Mouse (Mus musculus) neural tube, embryonic 11.5 days (tissue): ENCODE results near the gene Akap8l. TPM values are rescaled to one million over a fixed set of nuclear protein-coding genes. Genes with fewer than 3 reads are reported as not detected.
A peak's percentile ranks its signal among the peaks of the same experiment; 100 is the strongest.

ENCODE experiments used
- ATAC-seq: fragments of 200-750 bp; cut with Nextera tagmentation; 2 replicates; pipeline ENCODE4 v1.8.0; 2017; ENCODE audit warnings: moderate number of reproducible peaks, mild to moderate bottlenecking, moderate TSS enrichment, moderate library complexity; ENCODE audit not compliant: insufficient read depth, low FRiP score, low TSS enrichment
- DNase-seq: peaks from one replicate; pipeline ENCODE4 v3.0.0-alpha.2; 2015; ENCODE audit warnings: low spot score
- H3K27ac ChIP-seq: fragments of 300-500 bp; sonication (generic); 2 replicates; pipeline ENCODE4 v1.5.1; 2014; ENCODE audit warnings: low read depth, mild to moderate bottlenecking, low read length
- H3K27me3 ChIP-seq: fragments of 300-500 bp; sonication (generic); 2 replicates; pipeline ENCODE4 v1.6.1; 2014; ENCODE audit warnings: mild to moderate bottlenecking, low read length, mixed read lengths; ENCODE audit not compliant: control insufficient read depth, insufficient read depth
- H3K36me3 ChIP-seq: fragments of 300-500 bp; sonication (generic); 2 replicates; pipeline ENCODE4 v1.6.1; 2014; ENCODE audit warnings: mild to moderate bottlenecking, low read length, moderate library complexity, mixed read lengths; ENCODE audit not compliant: control insufficient read depth, insufficient read depth
- H3K4me1 ChIP-seq: fragments of 300-500 bp; sonication (generic); 2 replicates; pipeline ENCODE4 v1.6.1; 2014; ENCODE audit warnings: low read length, mixed read lengths; ENCODE audit not compliant: control insufficient read depth, insufficient read depth
- H3K4me2 ChIP-seq: fragments of 300-500 bp; sonication (generic); 2 replicates; pipeline ENCODE4 v1.6.1; 2014; ENCODE audit warnings: low read depth, mild to moderate bottlenecking, moderate library complexity
- H3K4me3 ChIP-seq: fragments of 300-500 bp; sonication (generic); 2 replicates; pipeline ENCODE4 v1.5.1; 2014; ENCODE audit warnings: low read depth, low read length
- H3K9ac ChIP-seq: fragments of 300-500 bp; sonication (generic); 2 replicates; pipeline ENCODE4 v1.6.1; 2014; ENCODE audit warnings: mild to moderate bottlenecking, low read length
- H3K9me3 ChIP-seq: fragments of 300-500 bp; sonication (generic); 2 replicates; pipeline ENCODE4 v1.6.1; 2016; ENCODE audit warnings: low read length; ENCODE audit not compliant: control insufficient read depth
- WGBS: fragments of 180-500 bp; shearing (Covaris S2); extraction: QIAGEN DNeasy Blood & Tissue Kit; methylation state at CpG from one replicate; pipeline ENCODE4 v1.1.7; 2014; 5-methylcytosine and 5-hydroxymethylcytosine counted together
- polyA plus RNA-seq: library from polyadenylated mRNA; unstranded; fragments of >200 nt; fragmentation: Nextera tagmentation; extraction: Ambion mirVana; gene quantifications from 2 replicates; pipeline ENCODE4 v1.2.1, GENCODE M21; 2014

Akap8l gene
- polyA plus RNA-seq, 1 experiment from 2014 or later = 73.2 TPM

DNA sequence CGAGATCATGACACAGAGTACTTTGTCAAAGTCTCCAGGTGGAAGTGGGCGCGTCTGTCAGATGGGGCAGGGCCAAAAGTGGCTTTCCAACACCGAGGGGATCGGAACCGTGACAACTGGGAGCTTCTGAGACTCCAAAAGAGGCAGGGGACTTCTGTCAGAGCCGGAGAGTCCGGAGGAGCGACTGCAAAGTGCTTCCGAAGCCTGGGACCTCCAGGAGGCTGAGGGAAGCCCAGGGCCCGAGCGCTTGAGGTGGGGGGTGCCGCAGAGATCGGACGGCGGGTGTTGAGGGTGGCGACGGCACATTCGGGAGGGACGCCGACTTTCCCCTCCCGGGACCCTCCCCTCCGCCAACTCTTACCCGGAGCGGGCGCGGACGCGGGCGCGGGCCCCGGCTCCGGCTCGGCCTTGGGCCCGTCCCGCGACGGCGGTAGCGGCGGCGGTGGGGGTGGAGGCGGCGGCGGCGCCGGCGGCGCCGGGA, 13.5 kb upstream of the Akap8l start:
- Histone ChIP-seq H3K9me3 (no peaks in the 10 kb centered on the region), H3K4me3 (peak overlapping the region; percentile 93), H3K36me3 (peaks cover 9% of the 10 kb centered on the region), H3K4me1 (peaks cover 11% of the 10 kb centered on the region), H3K4me2 (peak overlapping the region; percentile 69), H3K27ac (peak overlapping the region; percentile 40), H3K9ac (peak overlapping the region; percentile 95), H3K27me3 (no peaks in the 10 kb centered on the region)
- WGBS = 0% methylated on average over 25 of the region's 50 CpGs
- DNase-seq = peak; percentile 25
- ATAC-seq = peak; percentile 51

DNA sequence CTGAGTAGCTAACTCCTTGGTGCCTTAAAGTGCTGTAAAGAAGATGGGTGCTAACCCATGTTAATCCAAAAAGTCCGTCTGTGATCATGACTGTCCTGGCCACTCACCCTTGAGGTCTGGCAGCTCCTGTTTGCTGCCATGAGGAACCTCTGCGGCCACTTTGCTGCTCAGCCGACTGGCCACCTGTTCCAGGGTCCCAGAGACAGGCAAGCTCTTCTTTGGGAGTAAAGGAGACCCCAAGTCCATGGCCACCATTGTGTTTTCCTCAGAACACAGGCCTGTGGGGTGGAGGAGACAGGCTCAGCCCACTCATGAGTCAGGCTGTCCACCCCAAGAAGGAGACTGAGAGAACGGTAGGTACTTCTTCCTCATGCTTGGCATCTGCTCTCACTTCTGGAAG, 12.3 kb upstream of the Akap8l start:
- DNase-seq (no peak), ATAC-seq (no peak)
- WGBS = 84% methylated on average over 4 of the region's 4 CpGs
- H3K9ac ChIP-seq = no peak overlapping the region; the same call in 1 of the 2 replicates
- peaks cover 11% of the 10 kb centered on the region for H3K4me1 ChIP-seq
- H3K27ac ChIP-seq = no peak overlapping the region
- H3K9me3 ChIP-seq = no peaks in the 10 kb centered on the region
- peak overlapping the region; percentile 93 for H3K4me3 ChIP-seq
- H3K4me2 ChIP-seq = peak overlapping the region; percentile 69
- H3K36me3 ChIP-seq = peaks cover 18% of the 10 kb centered on the region
- no peaks in the 10 kb centered on the region for H3K27me3 ChIP-seq

GRCm38 (mm10) chr17:32359928-32360327, 9.5 kb upstream of the Akap8l start:
- Histone ChIP-seq H3K9ac (no peak overlapping the region), H3K4me3 (no peak overlapping the region), H3K9me3 (no peaks in the 10 kb centered on the region), H3K4me2 (no peak overlapping the region), H3K27me3 (no peaks in the 10 kb centered on the region), H3K27ac (no peak overlapping the region), H3K4me1 (peaks cover 9% of the 10 kb centered on the region), H3K36me3 (peaks cover 37% of the 10 kb centered on the region)
- no peak for DNase-seq
- 86% methylated on average over 14 of the region's 18 CpGs for WGBS
- ATAC-seq = no peak

DNA sequence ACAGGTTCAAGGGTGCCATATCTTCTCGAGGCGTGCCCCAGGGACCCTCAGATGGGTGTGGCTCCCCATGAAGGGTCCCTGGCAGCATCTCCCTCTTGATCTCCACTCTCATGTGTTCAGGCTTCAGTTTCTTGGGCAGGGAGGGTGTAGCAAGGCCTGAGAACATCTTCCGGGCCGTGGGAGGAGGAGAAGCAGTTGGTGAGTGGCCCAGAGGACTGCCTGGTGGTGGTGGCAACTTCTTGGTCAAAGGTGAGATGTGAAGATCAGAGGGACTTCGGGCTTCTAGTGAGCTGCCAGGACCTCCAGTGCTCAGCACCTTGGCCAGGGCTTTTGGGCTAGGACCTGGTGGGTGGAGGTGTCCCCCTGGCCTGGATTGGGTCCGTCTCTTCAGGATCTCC, 8.5 kb upstream of the Akap8l start:
- ATAC-seq (no peak), DNase-seq (peak; percentile 6)
- H3K4me3 ChIP-seq = no peak overlapping the region
- H3K27ac ChIP-seq = no peak overlapping the region
- H3K36me3 ChIP-seq = peaks cover 43% of the 10 kb centered on the region
- peaks cover 9% of the 10 kb centered on the region for H3K4me1 ChIP-seq
- no peaks in the 10 kb centered on the region for H3K27me3 ChIP-seq
- no peak overlapping the region for H3K4me2 ChIP-seq
- H3K9me3 ChIP-seq = no peaks in the 10 kb centered on the region
- H3K9ac ChIP-seq = no peak overlapping the region
- 96% methylated on average over 6 of the region's 6 CpGs for WGBS

- Histone ChIP-seq H3K27me3 (no peaks in the 10 kb centered on the region), H3K4me2 (no peak overlapping the region), H3K4me3 (no peak overlapping the region), H3K36me3 (peaks cover 43% of the 10 kb centered on the region), H3K9ac (no peak overlapping the region), H3K27ac (no peak overlapping the region), H3K4me1 (peaks cover 9% of the 10 kb centered on the region), H3K9me3 (no peaks in the 10 kb centered on the region)
- DNase-seq (no peak), ATAC-seq (no peak)
- 96% methylated on average over 7 of the region's 7 CpGs for WGBS
Observed at GRCm38 (mm10) chr17:32358192-32358942, 8.0 kb upstream of the Akap8l start.

DNA sequence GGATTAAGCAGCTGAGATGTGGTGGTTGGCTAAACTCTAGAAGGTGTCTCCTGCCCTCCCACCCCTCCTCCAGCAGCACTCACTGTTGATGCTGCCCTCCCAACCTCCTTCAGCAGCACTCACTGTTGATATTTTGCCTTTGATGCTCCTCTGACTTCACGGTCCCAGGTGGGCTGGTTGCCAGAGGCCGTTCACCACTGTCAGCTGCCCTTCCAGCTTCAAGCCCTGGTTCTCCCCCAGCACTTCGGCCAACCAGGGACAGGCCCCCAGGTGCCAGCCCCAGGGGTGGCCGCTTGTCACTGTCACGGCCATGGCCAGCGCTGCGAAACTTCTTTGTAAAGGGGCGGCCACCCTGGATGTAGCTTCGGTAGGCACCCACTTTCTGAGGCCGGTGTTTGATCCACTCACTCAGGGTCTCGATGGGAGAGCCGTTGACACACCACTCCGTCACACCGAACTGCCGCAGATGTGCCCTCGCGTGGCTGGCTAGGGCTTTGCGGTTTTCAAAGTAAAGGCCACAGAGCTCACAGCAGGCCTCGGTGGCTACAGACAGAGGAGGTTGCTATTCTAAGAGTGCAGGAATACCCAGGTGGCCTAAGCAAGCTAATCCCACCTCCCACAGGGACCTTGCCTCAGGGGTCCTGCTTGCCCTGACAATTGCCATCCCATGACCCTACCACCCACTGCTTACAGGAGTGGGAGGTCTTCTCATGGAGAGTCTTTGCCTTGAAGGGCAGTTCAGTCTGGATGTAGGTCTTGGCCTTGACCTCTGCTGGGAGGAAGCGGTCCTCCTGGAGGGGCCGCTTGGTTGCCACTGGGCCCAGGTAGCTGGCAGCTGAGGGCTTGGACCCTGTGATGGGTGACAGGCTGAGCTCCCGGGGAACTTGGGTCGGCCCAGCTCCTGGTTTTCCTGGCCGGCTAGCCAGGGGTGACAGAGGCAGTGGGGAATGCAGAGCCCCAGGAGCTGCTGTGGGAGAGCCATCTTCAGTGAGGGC, 6.7 kb upstream of the Akap8l start:
- 86% methylated on average over 24 of the region's 24 CpGs for WGBS
- peak; percentile 9 for DNase-seq
- no peaks in the 10 kb centered on the region for H3K9me3 ChIP-seq
- H3K4me2 ChIP-seq = no peak overlapping the region
- H3K27me3 ChIP-seq = no peaks in the 10 kb centered on the region
- H3K4me1 ChIP-seq = no peaks in the 10 kb centered on the region
- no peak overlapping the region for H3K27ac ChIP-seq
- ATAC-seq = no peak
- H3K36me3 ChIP-seq = peaks cover 43% of the 10 kb centered on the region
- no peak overlapping the region for H3K9ac ChIP-seq
- H3K4me3 ChIP-seq = no peak overlapping the region

DNA sequence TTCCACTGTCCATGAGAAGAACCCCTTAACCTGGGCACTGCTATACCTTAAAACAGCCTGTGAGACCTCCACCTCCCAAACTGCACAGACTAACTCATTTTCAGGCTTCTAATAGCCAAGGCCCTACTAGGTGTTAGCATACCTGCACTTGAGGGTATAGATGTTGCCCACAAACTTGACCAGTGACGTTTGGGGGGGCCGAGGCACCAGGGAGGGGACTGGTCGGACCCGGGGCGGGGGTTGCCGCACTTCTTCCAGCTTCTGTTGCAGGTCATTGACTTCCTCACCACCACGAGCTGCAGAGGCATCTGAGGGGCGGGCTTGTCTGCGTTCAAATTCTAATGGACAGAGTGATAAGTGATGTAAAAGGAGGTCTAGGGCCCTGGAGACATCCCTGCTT, 5.9 kb upstream of the Akap8l start:
- peaks cover 40% of the 10 kb centered on the region for H3K36me3 ChIP-seq
- no peaks in the 10 kb centered on the region for H3K4me1 ChIP-seq
- DNase-seq (no peak), ATAC-seq (no peak)
- no peak overlapping the region for H3K4me2 ChIP-seq
- no peaks in the 10 kb centered on the region for H3K9me3 ChIP-seq
- H3K27me3 ChIP-seq = no peaks in the 10 kb centered on the region
- H3K9ac ChIP-seq = no peak overlapping the region
- WGBS = 92% methylated on average over 9 of the region's 9 CpGs
- no peak overlapping the region for H3K27ac ChIP-seq
- no peak overlapping the region for H3K4me3 ChIP-seq

- ATAC-seq (no peak), DNase-seq (no peak)
- Histone ChIP-seq H3K9me3 (no peaks in the 10 kb centered on the region), H3K4me3 (no peak overlapping the region), H3K27ac (no peak overlapping the region), H3K27me3 (no peaks in the 10 kb centered on the region), H3K4me2 (no peak overlapping the region), H3K9ac (no peak overlapping the region), H3K4me1 (no peaks in the 10 kb centered on the region), H3K36me3 (peaks cover 38% of the 10 kb centered on the region)
- 93% methylated on average over 6 of the region's 6 CpGs for WGBS
Observed at GRCm38 (mm10) chr17:32355031-32355430, 4.6 kb upstream of the Akap8l start.
